Mouse (Mus musculus): Measurements from ENCODE around the gene Pcbp4. TPM values are rescaled to one million over a fixed set of nuclear protein-coding genes. Genes with fewer than 3 reads are reported as not detected.
A peak's percentile ranks its signal among the peaks of the same experiment; 100 is the strongest.

The Pcbp4 gene
- polyA plus RNA-seq, 1 experiment from 2014 or later: 242 TPM

- no peak overlapping the region for H3K27ac ChIP-seq (ENCODE audit: low read length)
- WGBS: 79% methylated on average over 11 of the region's 11 CpGs
- no peaks in the 10 kb centered on the region for H3K9me3 ChIP-seq (replicated peaks; ENCODE audit: control insufficient read depth, low read length, poor library complexity, severe bottlenecking)
- H3K4me1 ChIP-seq (ENCODE audit: control insufficient read depth, insufficient read depth, low read length): peaks cover 47% of the 10 kb centered on the region
- no peak overlapping the region for H3K9ac ChIP-seq (ENCODE audit: low read depth, low read length)
- ATAC-seq: no peak
- H3K4me3 ChIP-seq (ENCODE audit: low read depth, low read length): no peak overlapping the region
- H3K27me3 ChIP-seq (ENCODE audit: control insufficient read depth, insufficient read depth, low read depth, low read length): no peaks in the 10 kb centered on the region
- H3K4me2 ChIP-seq (ENCODE audit: low read length): no peak overlapping the region
- H3K36me3 ChIP-seq (ENCODE audit: control insufficient read depth, insufficient read depth, low read length): no peaks in the 10 kb centered on the region
Observed at GRCm38 (mm10) chr9:106451298-106451697, 1.8 kb upstream of the Pcbp4 start.

- H3K4me3 ChIP-seq (ENCODE audit: low read depth, low read length): no peak overlapping the region
- no peak overlapping the region for H3K4me2 ChIP-seq (ENCODE audit: low read length)
- H3K27me3 ChIP-seq (ENCODE audit: control insufficient read depth, insufficient read depth, low read depth, low read length): no peaks in the 10 kb centered on the region
- no peaks in the 10 kb centered on the region for H3K36me3 ChIP-seq (ENCODE audit: control insufficient read depth, insufficient read depth, low read length)
- no peaks in the 10 kb centered on the region for H3K9me3 ChIP-seq (replicated peaks; ENCODE audit: control insufficient read depth, low read length, poor library complexity, severe bottlenecking)
- H3K4me1 ChIP-seq (ENCODE audit: control insufficient read depth, insufficient read depth, low read length): peaks cover 48% of the 10 kb centered on the region
- H3K27ac ChIP-seq (ENCODE audit: low read length): no peak overlapping the region
- ATAC-seq: no peak
- WGBS: 61% methylated on average over 2 of the region's 2 CpGs
- no peak overlapping the region for H3K9ac ChIP-seq (ENCODE audit: low read depth, low read length)
Observed at GRCm38 (mm10) chr9:106451899-106452298, 1.2 kb upstream of the Pcbp4 start.

DNA sequence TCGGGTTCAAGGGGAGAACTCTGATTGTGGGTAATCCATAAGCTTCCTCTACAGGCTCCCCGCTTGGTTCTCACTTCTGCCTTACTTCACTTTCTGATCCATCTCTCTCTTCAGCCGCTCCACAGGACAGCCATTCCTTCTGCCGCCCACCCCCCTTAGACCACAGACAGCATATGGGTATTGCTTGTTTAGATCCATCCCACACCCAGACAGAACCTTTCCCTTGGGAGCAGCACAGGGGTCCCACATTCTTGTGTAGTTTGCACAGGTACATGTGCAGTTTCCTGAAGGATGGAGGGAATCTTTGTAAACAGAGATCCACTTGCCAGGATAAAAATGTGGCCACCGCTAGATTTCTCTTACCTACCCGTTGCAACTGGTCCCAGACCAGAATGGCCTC lies 740 bp upstream of the Pcbp4 start:
- WGBS: 21% methylated on average over 6 of the region's 6 CpGs
- Histone ChIP-seq H3K9me3 (replicated peaks; ENCODE audit: control insufficient read depth, low read length, poor library complexity, severe bottlenecking) (no peaks in the 10 kb centered on the region), H3K4me1 (ENCODE audit: control insufficient read depth, insufficient read depth, low read length) (peaks cover 51% of the 10 kb centered on the region), H3K27ac (ENCODE audit: low read length) (peak overlapping the region; percentile 92), H3K36me3 (ENCODE audit: control insufficient read depth, insufficient read depth, low read length) (no peaks in the 10 kb centered on the region), H3K9ac (ENCODE audit: low read depth, low read length) (peak overlapping the region; percentile 72), H3K4me3 (ENCODE audit: low read depth, low read length) (peak overlapping the region; percentile 63; the same call in 1 of the 2 replicates), H3K27me3 (ENCODE audit: control insufficient read depth, insufficient read depth, low read depth, low read length) (no peaks in the 10 kb centered on the region), H3K4me2 (ENCODE audit: low read length) (peak overlapping the region; percentile 98)
- ATAC-seq: no peak

DNA sequence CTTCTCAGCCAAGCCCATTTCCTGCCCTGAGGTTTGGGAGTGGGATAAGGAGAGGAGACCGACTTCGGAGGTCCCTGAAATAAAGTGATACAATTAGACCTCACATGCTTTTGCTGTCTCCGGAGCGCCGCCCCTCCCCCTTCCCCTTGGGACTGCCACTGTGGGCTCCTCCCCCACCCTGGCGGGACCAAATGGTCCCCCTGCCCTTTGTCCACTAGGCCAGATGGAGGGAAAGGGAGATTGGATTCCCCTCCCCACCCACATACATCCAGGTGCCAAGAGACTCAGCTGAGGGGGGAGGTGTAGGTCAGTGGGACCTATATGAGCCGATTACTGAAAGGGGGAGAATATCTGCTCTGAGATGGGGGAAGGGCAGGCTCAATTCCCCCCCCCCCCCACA lies 270 bp upstream of the Pcbp4 start:
- Histone ChIP-seq H3K9me3 (replicated peaks; ENCODE audit: control insufficient read depth, low read length, poor library complexity, severe bottlenecking) (no peaks in the 10 kb centered on the region), H3K4me2 (ENCODE audit: low read length) (peak overlapping the region; percentile 98), H3K27ac (ENCODE audit: low read length) (peak overlapping the region; percentile 92), H3K4me3 (ENCODE audit: low read depth, low read length) (peak overlapping the region; percentile 63), H3K9ac (ENCODE audit: low read depth, low read length) (peak overlapping the region; percentile 72), H3K36me3 (ENCODE audit: control insufficient read depth, insufficient read depth, low read length) (no peaks in the 10 kb centered on the region), H3K27me3 (ENCODE audit: control insufficient read depth, insufficient read depth, low read depth, low read length) (no peaks in the 10 kb centered on the region), H3K4me1 (ENCODE audit: control insufficient read depth, insufficient read depth, low read length) (peaks cover 52% of the 10 kb centered on the region)
- WGBS: 0% methylated on average over 4 of the region's 7 CpGs
- ATAC-seq: no peak

GRCm38 (mm10) chr9:106454071-106454761 lies 1.1 kb downstream of the Pcbp4 start:
- Histone ChIP-seq H3K9ac (ENCODE audit: low read depth, low read length) (peak overlapping the region; percentile 72), H3K4me2 (ENCODE audit: low read length) (peak overlapping the region; percentile 98), H3K36me3 (ENCODE audit: control insufficient read depth, insufficient read depth, low read length) (no peaks in the 10 kb centered on the region), H3K27me3 (ENCODE audit: control insufficient read depth, insufficient read depth, low read depth, low read length) (no peaks in the 10 kb centered on the region), H3K4me1 (ENCODE audit: control insufficient read depth, insufficient read depth, low read length) (peaks cover 53% of the 10 kb centered on the region), H3K27ac (ENCODE audit: low read length) (peak overlapping the region; percentile 92), H3K4me3 (ENCODE audit: low read depth, low read length) (peak overlapping the region; percentile 63), H3K9me3 (replicated peaks; ENCODE audit: control insufficient read depth, low read length, poor library complexity, severe bottlenecking) (no peaks in the 10 kb centered on the region)
- WGBS: 2% methylated on average over 15 of the region's 20 CpGs
- peak; percentile 9 for ATAC-seq

DNA sequence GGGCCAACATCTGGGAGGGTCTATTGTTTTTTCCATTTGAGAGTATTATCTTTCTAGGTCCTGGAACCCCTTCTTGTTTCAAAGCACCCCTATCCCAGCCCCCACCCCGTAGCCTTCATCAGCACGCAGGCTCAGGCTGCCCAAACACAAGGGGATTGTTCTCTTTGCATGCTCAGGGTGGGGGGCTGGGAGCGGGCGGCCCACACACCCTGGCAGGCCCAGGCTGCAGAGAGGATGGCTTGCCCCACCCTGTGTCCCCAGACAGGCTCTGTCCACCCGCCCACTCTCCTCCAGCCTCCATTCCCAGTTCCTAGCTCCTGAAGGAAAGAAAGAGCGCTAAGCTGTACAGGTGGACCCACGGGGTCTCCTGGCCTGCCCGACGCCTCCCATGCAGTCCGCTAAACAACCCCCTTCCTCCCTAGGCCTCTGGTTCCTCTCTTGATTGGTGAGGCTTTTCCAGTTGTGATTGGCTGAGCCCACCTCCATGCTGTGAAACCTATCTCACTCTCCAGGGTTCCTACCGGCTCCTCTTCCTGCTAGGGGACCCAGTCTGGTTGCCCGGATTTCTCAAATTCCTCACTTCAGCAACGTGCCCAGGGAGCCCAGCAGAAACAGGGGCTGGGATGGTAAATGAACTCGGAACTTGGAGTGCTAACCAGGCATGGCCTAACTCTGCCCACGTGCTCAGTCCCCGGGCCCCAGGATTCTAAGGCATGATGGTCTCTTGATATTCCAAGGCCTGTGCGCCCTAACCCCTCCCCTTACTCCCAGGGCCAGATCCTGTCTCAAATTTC lies 2.0 kb downstream of the Pcbp4 start:
- Histone ChIP-seq H3K4me1 (ENCODE audit: control insufficient read depth, insufficient read depth, low read length) (peaks cover 56% of the 10 kb centered on the region), H3K4me3 (ENCODE audit: low read depth, low read length) (peak overlapping the region; percentile 63), H3K27ac (ENCODE audit: low read length) (peak overlapping the region; percentile 92), H3K27me3 (ENCODE audit: control insufficient read depth, insufficient read depth, low read depth, low read length) (no peaks in the 10 kb centered on the region), H3K36me3 (ENCODE audit: control insufficient read depth, insufficient read depth, low read length) (no peaks in the 10 kb centered on the region; the same call in 1 of the 2 replicates), H3K9me3 (replicated peaks; ENCODE audit: control insufficient read depth, low read length, poor library complexity, severe bottlenecking) (no peaks in the 10 kb centered on the region), H3K9ac (ENCODE audit: low read depth, low read length) (peak overlapping the region; percentile 72), H3K4me2 (ENCODE audit: low read length) (peak overlapping the region; percentile 98)
- 2% methylated on average over 14 of the region's 17 CpGs for WGBS
- ATAC-seq: peak; percentile 43

- peaks cover 12% of the 10 kb centered on the region; the same call in 1 of the 2 replicates for H3K36me3 ChIP-seq (ENCODE audit: control insufficient read depth, insufficient read depth, low read length)
- 20% methylated on average over 15 of the region's 15 CpGs for WGBS
- H3K4me1 ChIP-seq (ENCODE audit: control insufficient read depth, insufficient read depth, low read length): peaks cover 53% of the 10 kb centered on the region
- H3K27ac ChIP-seq (ENCODE audit: low read length): peak overlapping the region; percentile 55
- no peak for ATAC-seq
- H3K9me3 ChIP-seq (replicated peaks; ENCODE audit: control insufficient read depth, low read length, poor library complexity, severe bottlenecking): no peaks in the 10 kb centered on the region
- H3K4me3 ChIP-seq (ENCODE audit: low read depth, low read length): peak overlapping the region; percentile 20
- peak overlapping the region; percentile 98 for H3K4me2 ChIP-seq (ENCODE audit: low read length)
- H3K27me3 ChIP-seq (ENCODE audit: control insufficient read depth, insufficient read depth, low read depth, low read length): no peaks in the 10 kb centered on the region
- H3K9ac ChIP-seq (ENCODE audit: low read depth, low read length): peak overlapping the region; percentile 63
Observed at GRCm38 (mm10) chr9:106456325-106457162, 3.5 kb downstream of the Pcbp4 start.

GRCm38 (mm10) chr9:106457163-106457559 lies 4.1 kb downstream of the Pcbp4 start:
- Histone ChIP-seq H3K4me2 (ENCODE audit: low read length) (peak overlapping the region; percentile 98), H3K9me3 (replicated peaks; ENCODE audit: control insufficient read depth, low read length, poor library complexity, severe bottlenecking) (no peaks in the 10 kb centered on the region), H3K4me1 (ENCODE audit: control insufficient read depth, insufficient read depth, low read length) (peaks cover 53% of the 10 kb centered on the region), H3K27ac (ENCODE audit: low read length) (peak overlapping the region; percentile 32; the same call in 1 of the 2 replicates), H3K9ac (ENCODE audit: low read depth, low read length) (peak overlapping the region; percentile 63), H3K4me3 (ENCODE audit: low read depth, low read length) (peak overlapping the region; percentile 20), H3K27me3 (ENCODE audit: control insufficient read depth, insufficient read depth, low read depth, low read length) (no peaks in the 10 kb centered on the region), H3K36me3 (ENCODE audit: control insufficient read depth, insufficient read depth, low read length) (peaks cover 16% of the 10 kb centered on the region; the same call in 1 of the 2 replicates)
- 32% methylated on average over 9 of the region's 9 CpGs for WGBS
- ATAC-seq: no peak

Data from midbrain, embryonic 16.5 days (tissue).